Mouse (Mus musculus) liver, postnatal 0 days (tissue): ENCODE results near the gene Trappc4.
A peak's percentile ranks its signal among the peaks of the same experiment; 100 is the strongest.

Source experiments
- CTCF ChIP-seq: sonication (generic); IDR thresholded peaks from 2 replicates; pipeline ENCODE4 v1.5.1; 2016; ENCODE audit warnings: antibody characterized with exemption, low read depth
- EP300 ChIP-seq: IDR thresholded peaks from 2 replicates; pipeline ENCODE4 v1.6.1; 2016; ENCODE audit warnings: antibody characterized with exemption, low read depth, mild to moderate bottlenecking

- no peak for TF ChIP-seq EP300
- TF ChIP-seq CTCF: peak; percentile 87
These were observed 18.1 kb downstream of the Trappc4 start for GRCm38 (mm10) chr9:44389273-44389672.
